Mouse (Mus musculus): ENCODE measurements around the gene RPS10-NUDT3.
"Not testable (repeated sequence)": the region's sequence is repeated elsewhere in the genome, so short reads cannot be mapped to it uniquely, and the experiment has no call there.

Gene RPS10-NUDT3

DNA sequence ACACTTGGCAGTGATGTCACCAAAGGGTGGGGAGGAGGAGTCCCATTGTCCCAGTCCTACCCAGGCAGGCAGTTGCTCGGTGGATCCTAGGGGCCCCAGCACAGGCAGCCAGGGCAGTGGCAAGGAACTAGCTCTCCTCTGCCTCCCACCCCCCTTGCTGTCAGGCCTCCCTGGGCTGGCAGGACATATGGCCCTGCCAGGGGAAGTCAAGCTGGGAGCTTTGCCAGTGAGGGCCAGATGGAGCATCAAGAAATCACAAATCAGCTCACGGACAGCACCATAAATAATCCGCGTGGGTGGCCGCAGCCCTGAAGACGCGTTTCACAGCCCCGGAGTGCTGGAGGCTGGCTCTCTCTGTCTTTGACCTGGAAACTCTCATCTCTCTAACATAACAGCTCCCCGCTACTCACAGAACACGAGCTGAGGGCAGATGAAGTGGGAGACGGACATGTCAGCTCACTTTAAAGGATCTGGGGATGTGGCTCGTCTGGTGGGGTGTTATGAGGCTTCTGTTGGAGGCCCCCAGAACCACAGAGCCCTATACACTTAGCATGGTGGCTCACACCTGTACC, 7.6 kb upstream of the RPS10-NUDT3 start:
- DNase-seq (ENCODE audit: low spot score in 2 of 2), result no peak

- not testable (repeated sequence) for DNase-seq (ENCODE audit: low spot score in 2 of 2)
Measured at GRCm38 (mm10) chr17:27639851-27640250, 4.8 kb upstream of the RPS10-NUDT3 start.

- DNase-seq (ENCODE audit: low spot score in 2 of 2), result no peak
Measured at GRCm38 (mm10) chr17:27638921-27639332, 3.9 kb upstream of the RPS10-NUDT3 start.

GRCm38 (mm10) chr17:27637333-27637732, 2.3 kb upstream of the RPS10-NUDT3 start:
- no peak for DNase-seq (ENCODE audit: low spot score in 2 of 2)

DNA sequence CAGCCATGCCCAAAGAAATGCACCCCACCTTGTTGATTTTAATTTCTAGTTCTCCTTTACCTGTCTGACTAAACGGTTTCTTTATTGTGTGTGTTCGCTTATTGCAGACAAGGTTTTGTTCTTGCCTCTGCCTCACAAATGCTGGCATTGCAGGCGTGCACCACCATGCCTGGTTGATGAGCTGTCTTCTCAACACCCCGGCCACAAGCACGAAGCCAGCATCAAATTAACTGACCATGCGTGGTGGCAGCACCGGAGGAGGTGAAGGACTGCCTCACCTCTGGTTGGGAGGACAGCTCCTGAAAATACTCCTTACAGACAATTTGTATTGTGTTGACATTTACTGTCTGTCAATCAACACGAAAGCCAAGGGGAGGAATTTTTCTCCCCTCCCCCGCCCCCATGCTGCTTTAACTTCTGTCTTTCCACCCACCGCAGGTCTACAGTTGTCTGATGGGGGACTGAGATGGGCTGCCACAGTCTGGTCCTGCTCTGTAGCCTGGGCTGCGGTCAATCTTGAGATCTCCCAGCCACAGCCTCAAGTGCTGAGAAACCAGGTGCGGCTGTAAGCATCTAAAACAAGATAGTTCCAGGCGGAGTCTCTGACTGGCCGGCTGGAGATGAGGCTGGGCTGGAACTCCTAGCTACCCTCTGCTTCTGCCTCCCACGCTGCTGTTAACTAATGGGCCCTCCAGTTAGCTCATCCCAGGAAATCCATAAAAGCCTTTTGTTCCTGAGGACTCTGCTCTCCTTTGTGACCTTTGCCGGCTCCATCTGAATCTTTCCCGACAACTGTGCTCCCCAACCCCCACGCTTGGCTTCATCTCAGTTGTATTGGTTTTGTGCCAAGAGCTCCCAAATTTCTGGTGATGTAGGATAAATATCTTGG, 1.4 kb upstream of the RPS10-NUDT3 start, which contains the start of gene Rps10:
Gene Rps10, minus strand, starts transcription at position 538 of the 889 bp plus-strand sequence.
- DNase-seq (ENCODE audit: low spot score in 2 of 2), result no peak

DNA sequence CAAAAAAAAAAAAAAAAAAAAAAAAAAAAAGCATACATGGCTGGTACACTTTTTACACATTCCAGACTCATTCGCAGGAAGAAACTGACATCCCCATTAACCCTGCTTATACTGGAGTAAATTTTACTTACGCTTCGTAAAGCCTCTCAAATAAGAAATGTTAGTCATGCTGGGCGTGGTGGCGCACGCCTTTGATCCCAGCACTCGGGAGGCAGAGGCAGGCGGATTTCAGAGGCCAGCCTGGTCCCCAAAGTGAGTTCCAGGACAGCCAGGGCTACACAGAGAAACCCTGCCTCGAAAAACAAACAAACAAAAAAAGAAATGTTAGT, 517 bp upstream of the RPS10-NUDT3 start:
- DNase-seq (ENCODE audit: low spot score in 2 of 2), result not testable (repeated sequence)

GRCm38 (mm10) chr17:27629249-27630020, 5.6 kb downstream of the RPS10-NUDT3 start:
- DNase-seq (ENCODE audit: low spot score in 2 of 2), result peak; percentile 57 to 58

DNA sequence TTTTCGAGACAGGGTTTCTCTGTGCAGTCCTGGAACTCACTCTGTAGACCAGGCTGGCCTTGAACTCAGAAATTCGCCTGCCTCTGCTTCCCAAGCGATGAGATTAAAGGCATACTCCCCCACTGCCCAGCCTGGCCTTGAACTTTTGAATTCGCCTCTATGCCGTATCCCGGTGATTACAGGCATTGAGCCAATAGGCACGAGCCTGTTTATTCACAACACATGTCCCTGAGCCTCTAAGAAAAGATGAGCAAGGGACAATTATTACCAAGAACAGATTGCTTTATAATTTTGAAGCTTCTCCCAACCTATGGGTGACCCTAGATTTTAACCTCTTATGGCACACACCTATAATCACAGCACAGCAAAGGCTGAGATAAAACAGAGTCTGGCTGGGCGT, 6.6 kb downstream of the RPS10-NUDT3 start:
- DNase-seq (ENCODE audit: low spot score in 2 of 2), result no peak

GRCm38 (mm10) chr17:27627451-27627850, 7.6 kb downstream of the RPS10-NUDT3 start:
- no peak for DNase-seq (ENCODE audit: low spot score in 2 of 2)

DNA sequence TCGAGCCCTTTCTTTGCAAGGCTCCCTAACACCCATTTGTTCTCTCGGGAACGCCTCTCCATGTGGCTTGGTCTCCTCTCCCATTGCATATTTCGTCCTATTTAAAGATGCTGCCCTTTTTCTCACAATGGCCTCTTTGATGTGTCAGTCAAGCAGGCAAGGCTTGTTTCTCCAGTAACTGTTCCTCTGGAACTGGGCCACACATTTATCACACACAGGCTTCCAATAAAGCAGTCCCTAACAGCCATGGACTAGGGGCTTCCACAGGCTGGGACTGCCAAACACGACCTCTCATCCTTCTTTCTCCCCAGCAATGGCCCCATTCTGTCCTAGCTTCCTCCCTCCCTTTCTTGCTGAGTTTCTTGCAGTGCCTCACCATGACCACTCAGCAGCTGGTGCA, 8.3 kb downstream of the RPS10-NUDT3 start:
- DNase-seq (ENCODE audit: low spot score in 2 of 2), result no peak

DNA sequence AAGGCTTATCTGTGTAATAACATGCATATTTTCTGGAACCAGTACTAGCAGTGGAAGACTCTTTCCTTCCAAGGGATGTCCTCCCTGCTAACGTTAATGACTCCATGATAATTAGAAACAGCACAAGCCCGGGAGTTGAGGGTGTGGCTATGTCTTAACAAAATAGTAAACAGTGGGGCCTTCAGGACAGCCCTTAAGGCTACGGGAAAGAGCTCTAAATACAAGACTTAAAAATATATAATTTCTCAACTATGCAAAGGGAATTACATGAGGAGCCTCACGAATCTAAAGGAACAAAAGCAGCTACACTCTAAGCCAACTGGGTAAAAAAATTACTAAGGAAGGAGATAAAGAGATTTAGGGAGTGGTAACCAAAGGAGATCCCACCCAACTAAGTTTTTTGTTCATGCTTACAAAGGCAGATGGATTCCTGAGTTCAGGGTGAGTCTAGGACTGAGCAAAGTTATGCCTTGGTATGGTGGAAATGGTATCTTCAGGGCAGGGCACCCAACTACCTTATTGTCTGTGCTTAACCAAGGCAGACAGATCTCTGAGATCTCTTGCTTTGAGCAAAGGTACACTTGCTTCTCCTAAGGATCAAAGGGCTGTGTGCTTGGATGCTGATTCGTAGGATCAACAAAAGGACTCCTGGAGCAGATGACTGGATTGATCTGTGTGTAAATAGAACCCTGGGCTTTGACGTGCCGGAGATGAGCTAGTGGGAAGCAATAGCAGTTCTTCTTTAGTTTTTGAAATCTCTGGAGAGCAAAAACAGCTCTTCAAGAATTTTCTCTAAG, 9.4 kb downstream of the RPS10-NUDT3 start:
- DNase-seq (ENCODE audit: low spot score in 2 of 2), result no peak

GRCm38 (mm10) chr17:27623360-27624326, 11.4 kb downstream of the RPS10-NUDT3 start, which contains the start of gene Nudt3:
Gene Nudt3 (minus strand): TSS chr17:27623495.
- DNase-seq (ENCODE audit: low spot score in 2 of 2), result peak; percentile 79 to 83

DNA sequence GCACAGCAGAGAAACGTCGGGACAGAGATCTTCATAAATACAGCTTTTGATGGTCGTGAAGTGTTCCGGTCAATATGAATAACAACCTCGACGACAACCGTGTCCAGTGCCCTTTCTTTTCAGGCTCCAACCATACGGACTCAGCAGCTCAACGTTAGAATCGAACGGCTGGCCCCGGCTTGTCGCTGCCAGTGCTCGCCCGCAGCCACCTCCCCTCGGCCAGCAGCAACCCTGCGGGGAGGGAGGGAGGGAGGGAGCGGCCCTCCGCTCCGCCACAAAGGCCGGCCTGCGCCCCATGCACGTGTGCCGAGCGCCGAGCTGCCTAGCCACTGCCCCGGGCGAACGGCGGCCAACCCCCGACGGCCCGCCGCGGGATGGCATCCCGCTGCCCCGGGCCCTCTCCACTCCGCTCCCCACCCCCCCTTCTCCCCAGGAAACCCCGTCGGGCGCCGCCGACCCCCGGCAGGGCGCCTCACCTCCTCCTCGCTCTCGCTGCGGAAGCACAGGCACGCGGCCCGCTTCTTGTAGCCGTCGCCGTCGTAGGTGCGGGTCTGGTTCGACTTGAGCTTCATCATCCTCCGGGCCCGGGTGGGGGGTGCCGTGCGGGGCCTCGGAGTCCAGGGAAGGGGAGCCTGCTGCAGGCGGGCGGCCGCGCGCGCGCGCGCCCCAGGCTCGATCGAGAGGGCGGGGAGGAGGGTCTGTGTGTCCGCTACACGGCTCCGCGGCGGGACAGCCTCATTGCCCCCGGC, 12.2 kb downstream of the RPS10-NUDT3 start:
- peak; percentile 24 to 63 for DNase-seq (ENCODE audit: low spot score in 2 of 2)

- no peak for DNase-seq (ENCODE audit: low spot score in 2 of 2)
Measured at GRCm38 (mm10) chr17:27621705-27622531, 13.1 kb downstream of the RPS10-NUDT3 start.

DNA sequence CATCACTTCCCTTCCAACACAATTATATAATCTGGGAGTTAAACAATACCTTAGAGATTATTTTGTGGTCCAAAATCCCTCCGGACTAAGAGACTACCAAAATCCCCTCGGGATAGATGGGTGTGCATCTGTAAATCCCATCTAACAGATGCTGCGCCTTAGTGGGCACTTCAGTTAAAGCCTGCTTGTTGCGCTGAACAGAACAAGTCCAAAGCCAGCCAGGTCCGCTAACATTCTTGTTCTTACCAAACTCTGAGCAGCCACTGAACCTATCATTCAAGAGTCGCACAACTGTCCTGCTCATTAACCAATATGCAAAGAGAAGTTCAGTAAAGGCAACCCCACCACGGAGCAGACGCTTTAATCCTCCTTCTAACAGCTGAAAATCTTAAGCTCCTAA, 13.9 kb downstream of the RPS10-NUDT3 start:
- DNase-seq (ENCODE audit: low spot score in 2 of 2), result no peak

DNA sequence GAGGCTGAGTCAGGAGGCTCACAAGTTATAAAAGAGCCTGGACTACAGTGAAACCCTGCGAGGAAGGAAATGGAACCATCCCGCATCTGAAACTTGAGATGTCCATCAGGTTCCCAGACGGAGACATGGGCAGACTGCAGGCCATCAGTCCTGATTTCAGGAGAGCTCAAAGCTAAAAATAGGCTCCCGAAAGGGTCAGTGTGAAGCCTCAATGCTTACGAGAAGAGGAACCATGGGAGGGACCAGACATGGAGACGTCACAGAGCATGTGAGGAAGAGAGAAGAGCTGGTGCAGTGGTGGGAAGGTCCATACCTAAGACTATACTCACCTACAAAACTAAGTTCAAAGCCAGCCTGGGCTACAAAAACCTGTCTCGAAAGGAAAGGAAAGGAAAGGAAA, 19.6 kb downstream of the RPS10-NUDT3 start:
- DNase-seq (ENCODE audit: low spot score in 2 of 2), result no peak

DNA sequence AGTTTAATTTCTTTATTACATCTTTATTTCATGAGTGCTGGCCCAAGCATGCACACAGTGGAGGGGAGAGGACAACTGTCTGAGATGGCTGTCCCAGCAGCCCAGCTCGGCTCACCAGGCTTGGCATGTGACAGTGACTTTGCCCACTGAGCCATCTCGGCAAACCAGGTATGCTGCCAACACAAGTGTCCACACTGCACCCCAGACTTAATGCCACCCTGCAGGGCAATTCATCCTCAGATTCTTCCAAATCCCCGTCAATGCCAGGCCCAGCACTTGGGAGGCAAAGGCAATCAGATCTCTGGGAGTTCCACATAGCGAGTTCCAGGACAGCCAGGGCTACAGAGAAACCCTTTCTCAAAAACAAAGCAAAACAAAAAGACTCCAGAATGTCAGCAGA, 22.0 kb downstream of the RPS10-NUDT3 start:
- no peak for DNase-seq (ENCODE audit: low spot score in 2 of 2)

GRCm38 (mm10) chr17:27611994-27612393, 23.0 kb downstream of the RPS10-NUDT3 start:
- DNase-seq (ENCODE audit: low spot score in 2 of 2), result no peak

GRCm38 (mm10) chr17:27611519-27611884, 23.5 kb downstream of the RPS10-NUDT3 start:
- no peak for DNase-seq (ENCODE audit: low spot score in 2 of 2)

All from urinary bladder, adult 18-20 months (tissue).